Mouse (Mus musculus): Measurements from ENCODE around the gene Tcp11.

GRCm38 (mm10) chr17:28081856-28082255 is 1.4 kb upstream of the Tcp11 start:
- no peak for TF ChIP-seq POLR2A (IDR thresholded peaks at IDR 0.05; ENCODE audit: control insufficient read depth, extremely low read depth, insufficient read depth, low read length, poor library complexity)
- no peak for TF ChIP-seq CTCF (IDR thresholded peaks at IDR 0.05; ENCODE audit: borderline replicate concordance, control insufficient read depth, extremely low read depth, insufficient read depth, low read length, poor library complexity)
